Mouse (Mus musculus) T-cell, adult 2 months (primary cell): Measurements from ENCODE around the gene Zc3h13.

Experiments used
- DNase-seq: peaks from one replicate; pipeline ENCODE4 v3.0.0; 2022; ENCODE audit warnings: low spot score

Gene Zc3h13

GRCm38 (mm10) chr14:75323354-75323753 lies 39.2 kb downstream of the Zc3h13 start:
- DNase-seq: no peak

GRCm38 (mm10) chr14:75328062-75328461 lies 43.9 kb downstream of the Zc3h13 start:
- DNase-seq: no peak

- peak; percentile 23 for DNase-seq
These were observed 46.4 kb downstream of the Zc3h13 start for GRCm38 (mm10) chr14:75330621-75331020.

- no peak for DNase-seq
These were observed 50.1 kb downstream of the Zc3h13 start for GRCm38 (mm10) chr14:75334321-75334720.

- DNase-seq: no peak
These were observed 53.7 kb downstream of the Zc3h13 start for GRCm38 (mm10) chr14:75337884-75338283.

GRCm38 (mm10) chr14:75346041-75346440 lies 61.9 kb downstream of the Zc3h13 start:
- no peak for DNase-seq

GRCm38 (mm10) chr14:75351626-75352025 lies 67.5 kb downstream of the Zc3h13 start:
- DNase-seq: no peak

- no peak for DNase-seq
These were observed 79.1 kb downstream of the Zc3h13 start for GRCm38 (mm10) chr14:75363316-75363715.

GRCm38 (mm10) chr14:75365301-75366035 lies 81.3 kb downstream of the Zc3h13 start:
- no peak for DNase-seq

- DNase-seq: no peak
These were observed 82.6 kb downstream of the Zc3h13 start for GRCm38 (mm10) chr14:75366741-75367140.

GRCm38 (mm10) chr14:75367503-75367902 lies 83.3 kb downstream of the Zc3h13 start:
- no peak for DNase-seq

- no peak for DNase-seq
These were observed 85.7 kb downstream of the Zc3h13 start for GRCm38 (mm10) chr14:75369880-75370279.

GRCm38 (mm10) chr14:75375006-75375598 lies 90.9 kb downstream of the Zc3h13 start:
- DNase-seq: no peak

GRCm38 (mm10) chr14:75376256-75376655 lies 92.1 kb downstream of the Zc3h13 start:
- DNase-seq: no peak

GRCm38 (mm10) chr14:75377612-75378011 lies 93.4 kb downstream of the Zc3h13 start:
- DNase-seq: no peak
